Mouse (Mus musculus): Measurements from ENCODE around the gene Cela3b. TPM values are rescaled to one million over a fixed set of nuclear protein-coding genes. Genes with fewer than 3 reads are reported as not detected.
"Not testable (repeated sequence)": the region's sequence is repeated elsewhere in the genome, so short reads cannot be mapped to it uniquely, and the experiment has no call there.

The Cela3b gene
- total and polyA plus RNA-seq, 3 experiments, result not detected

DNA sequence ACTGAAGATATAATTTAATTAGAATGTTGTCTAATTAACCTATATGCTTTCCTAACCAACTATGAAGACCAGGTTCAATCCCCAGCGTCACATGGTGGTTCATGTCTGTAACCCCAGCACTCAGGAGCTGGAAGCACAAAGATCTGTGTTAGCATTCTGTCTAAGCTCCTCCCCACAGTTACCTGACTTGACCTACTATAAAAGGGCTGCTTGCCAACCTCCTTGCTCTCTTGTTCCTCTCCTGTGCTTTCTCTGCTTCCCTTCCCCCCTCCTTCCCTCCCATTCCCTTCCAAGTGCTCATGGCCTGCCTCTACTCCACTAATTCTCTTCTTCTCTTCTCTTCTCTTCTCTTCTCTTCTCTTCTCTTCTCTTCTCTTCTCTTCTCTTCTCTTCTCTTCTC is 15.4 kb downstream of the Cela3b start:
- no peak for ATAC-seq (ENCODE audit: extremely low read depth, insufficient number of reproducible peaks, low FRiP score, poor library complexity, severe bottlenecking)
- Histone ChIP-seq H3K27me3 (ENCODE audit: insufficient read depth, low read length) (peaks cover 8% of the 10 kb centered on the region), H3K4me3 (ENCODE audit: low read depth, low read length) (no peak overlapping the region), H3K4me1 (ENCODE audit: insufficient read depth, low read depth, low read length) (no peaks in the 10 kb centered on the region), H3K9me3 (replicated peaks) (no peaks in the 10 kb centered on the region), H3K36me3 (replicated peaks) (no peaks in the 10 kb centered on the region)
- no peak for DNase-seq (ENCODE audit: low spot score)
- TF ChIP-seq TAL1 (conservative IDR thresholded peaks at IDR 0.05; ENCODE audit: low read depth, low read length) (no peak), GATA1 (IDR thresholded peaks at IDR 0.05; ENCODE audit: borderline replicate concordance, low read length) (no peak), CTCF (IDR thresholded peaks at IDR 0.05; ENCODE audit: low read depth, low read length) (no peak), POLR2AphosphoS5 (IDR thresholded peaks at IDR 0.05; ENCODE audit: insufficient replicate concordance, low read depth, low read length) (no peak)

DNA sequence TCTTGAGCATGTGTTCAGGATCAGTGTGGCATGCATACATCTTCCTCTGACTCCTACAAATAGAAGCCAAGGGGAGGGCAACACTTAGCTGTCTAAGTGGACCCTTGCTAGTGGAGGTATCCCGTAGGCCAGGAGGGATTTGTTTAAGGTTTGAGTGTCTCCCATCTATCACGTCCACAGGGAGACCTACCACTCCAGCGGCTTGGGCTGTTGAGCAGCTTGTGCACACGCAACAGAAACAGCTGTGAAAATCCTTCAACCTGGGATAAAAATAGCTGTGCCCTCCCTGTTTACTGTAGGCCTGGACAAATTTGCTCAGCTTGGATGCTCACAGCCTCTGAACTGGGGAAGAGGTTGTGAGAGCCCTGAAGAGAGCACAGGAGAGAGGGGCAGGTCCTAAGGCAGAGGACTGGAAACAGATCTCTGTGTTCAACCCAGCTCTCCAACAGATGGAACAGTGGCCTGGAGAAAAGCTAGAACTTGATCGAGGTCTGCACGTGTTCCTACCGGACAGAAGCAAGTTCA is 18.1 kb downstream of the Cela3b start:
- not testable (repeated sequence) for H3K9me3 ChIP-seq (replicated peaks); ATAC-seq (ENCODE audit: extremely low read depth, insufficient number of reproducible peaks, low FRiP score, poor library complexity, severe bottlenecking); H3K4me3 ChIP-seq (ENCODE audit: low read depth, low read length); DNase-seq (ENCODE audit: low spot score); H3K4me1 ChIP-seq (ENCODE audit: insufficient read depth, low read depth, low read length); H3K36me3 ChIP-seq (replicated peaks)
- H3K27me3 ChIP-seq (ENCODE audit: insufficient read depth, low read length), result peaks cover 21% of the 10 kb centered on the region

DNA sequence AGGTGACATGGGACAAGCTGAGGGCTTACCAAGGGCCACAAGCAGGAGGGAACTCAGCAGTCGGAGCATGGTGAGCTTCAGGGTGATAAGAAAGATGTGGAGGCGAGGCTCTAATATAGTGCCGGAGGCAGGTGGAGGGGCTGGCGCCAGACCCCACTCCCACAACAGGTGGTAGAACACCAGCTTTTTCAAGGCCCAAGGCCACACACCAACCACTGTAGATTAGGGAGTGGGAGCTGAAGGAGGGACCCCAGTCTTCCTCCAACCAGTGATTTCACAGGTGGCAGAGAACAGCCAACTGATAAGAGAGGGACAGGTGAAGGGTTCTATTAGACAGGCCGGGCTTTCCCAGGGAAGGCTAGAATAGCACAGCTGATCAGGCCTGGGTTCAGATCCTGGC is 20.6 kb downstream of the Cela3b start, which contains the start of gene Cela3a:
Gene Cela3a, minus strand, starts transcription at position 101 of the 400 bp plus-strand sequence.
- TF ChIP-seq CTCF (IDR thresholded peaks at IDR 0.05; ENCODE audit: low read depth, low read length) (no peak), TAL1 (conservative IDR thresholded peaks at IDR 0.05; ENCODE audit: low read depth, low read length) (no peak), GATA2 (IDR thresholded peaks at IDR 0.05; ENCODE audit: borderline replicate concordance, low read depth, low read length) (no peak), GATA1 (IDR thresholded peaks at IDR 0.05; ENCODE audit: borderline replicate concordance, low read length) (no peak)
- Histone ChIP-seq H3K36me3 (replicated peaks) (no peaks in the 10 kb centered on the region), H3K4me1 (ENCODE audit: insufficient read depth, low read depth, low read length) (no peaks in the 10 kb centered on the region), H3K9me3 (replicated peaks) (no peaks in the 10 kb centered on the region), H3K27me3 (ENCODE audit: insufficient read depth, low read length) (peaks cover 20% of the 10 kb centered on the region), H3K4me3 (ENCODE audit: low read depth, low read length) (no peak within 1 kb of the TSS)
- DNase-seq (ENCODE audit: low spot score) (no peak), ATAC-seq (ENCODE audit: extremely low read depth, insufficient number of reproducible peaks, low FRiP score, poor library complexity, severe bottlenecking) (no peak)

DNA sequence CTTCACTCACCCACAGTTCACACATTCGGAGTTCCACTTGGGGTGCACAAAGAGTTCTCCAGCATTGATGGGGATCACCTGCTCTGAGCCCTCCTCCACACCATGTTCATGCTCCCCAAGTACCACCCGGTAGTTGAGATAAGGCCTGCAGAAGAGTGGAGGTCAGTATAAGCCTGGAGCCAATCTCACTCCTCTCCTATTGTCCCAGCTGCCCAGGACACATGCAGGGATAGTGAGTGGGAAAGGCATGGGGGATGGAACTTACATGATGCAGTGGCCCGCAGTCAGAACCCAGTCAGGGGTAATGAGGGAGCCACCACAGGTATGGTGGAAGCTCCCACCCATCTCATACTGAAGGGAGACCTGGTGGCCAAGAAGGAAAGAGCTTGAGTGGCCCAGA is 24.8 kb downstream of the Cela3b start:
- H3K9me3 ChIP-seq (replicated peaks), result no peaks in the 10 kb centered on the region
- H3K27me3 ChIP-seq (ENCODE audit: insufficient read depth, low read length), result peaks cover 46% of the 10 kb centered on the region
- no peaks in the 10 kb centered on the region for H3K4me1 ChIP-seq (ENCODE audit: insufficient read depth, low read depth, low read length)
- ATAC-seq (ENCODE audit: extremely low read depth, insufficient number of reproducible peaks, low FRiP score, poor library complexity, severe bottlenecking) (no peak), DNase-seq (ENCODE audit: low spot score) (no peak)
- H3K36me3 ChIP-seq (replicated peaks), result no peaks in the 10 kb centered on the region
- H3K4me3 ChIP-seq (ENCODE audit: low read depth, low read length), result no peak overlapping the region
- TF ChIP-seq POLR2AphosphoS5 (IDR thresholded peaks at IDR 0.05; ENCODE audit: insufficient replicate concordance, low read depth, low read length), result no peak
- TF ChIP-seq GATA2 (IDR thresholded peaks at IDR 0.05; ENCODE audit: borderline replicate concordance, low read depth, low read length), result no peak
- no peak for TF ChIP-seq TAL1 (conservative IDR thresholded peaks at IDR 0.05; ENCODE audit: low read depth, low read length)
- no peak for TF ChIP-seq GATA1 (IDR thresholded peaks at IDR 0.05; ENCODE audit: borderline replicate concordance, low read length)
- TF ChIP-seq CTCF (IDR thresholded peaks at IDR 0.05; ENCODE audit: low read depth, low read length), result no peak

DNA sequence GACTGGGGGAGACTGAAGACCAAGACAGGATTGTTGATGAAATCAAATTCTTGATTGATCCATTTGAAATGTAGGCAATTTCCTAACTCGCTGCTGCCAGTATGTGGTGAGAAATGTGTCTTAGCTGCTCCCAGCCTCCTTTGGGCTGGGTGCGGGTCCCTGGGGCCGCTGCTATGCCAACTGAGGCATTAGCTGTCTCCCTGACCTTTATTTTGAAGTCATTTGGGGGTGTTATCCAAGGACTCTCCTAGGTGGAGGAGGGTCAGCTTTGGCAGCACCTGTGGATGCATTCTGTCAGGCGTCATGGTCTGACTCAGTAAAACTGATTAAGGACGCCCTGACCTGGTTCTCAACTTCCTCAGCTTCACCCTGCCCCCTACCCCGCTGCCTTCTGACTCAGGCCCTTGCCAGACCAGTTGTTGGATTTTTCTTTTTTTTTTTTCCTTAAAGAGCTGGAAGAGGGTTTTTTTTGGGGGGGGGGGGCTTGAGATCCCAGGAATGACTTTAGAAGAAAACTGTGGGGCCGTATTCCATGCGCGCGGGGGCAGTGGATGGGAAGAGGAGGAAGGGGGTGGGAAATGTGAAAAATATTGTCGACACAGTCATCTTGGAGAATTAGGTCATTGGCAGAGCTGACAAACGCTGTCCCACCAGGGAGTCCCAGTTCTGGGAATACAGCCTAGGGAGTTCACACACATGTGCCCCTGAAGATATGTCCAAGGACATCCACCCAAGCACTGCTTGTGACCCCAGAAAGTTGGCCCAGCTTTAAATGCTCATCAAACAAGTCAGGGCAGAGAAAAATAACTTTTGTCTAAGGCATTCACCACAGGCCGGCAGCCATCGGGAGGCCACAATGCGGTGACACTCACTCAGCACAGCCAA is 33.5 kb downstream of the Cela3b start:
- TF ChIP-seq POLR2AphosphoS5 (IDR thresholded peaks at IDR 0.05; ENCODE audit: insufficient replicate concordance, low read depth, low read length) (no peak), TAL1 (conservative IDR thresholded peaks at IDR 0.05; ENCODE audit: low read depth, low read length) (no peak), CTCF (IDR thresholded peaks at IDR 0.05; ENCODE audit: low read depth, low read length) (no peak), GATA2 (IDR thresholded peaks at IDR 0.05; ENCODE audit: borderline replicate concordance, low read depth, low read length) (no peak), GATA1 (IDR thresholded peaks at IDR 0.05; ENCODE audit: borderline replicate concordance, low read length) (no peak)
- no peaks in the 10 kb centered on the region; the same call in 1 of the 2 replicates for H3K9me3 ChIP-seq (replicated peaks)
- H3K4me1 ChIP-seq (ENCODE audit: insufficient read depth, low read depth, low read length), result peaks cover 5% of the 10 kb centered on the region
- H3K4me3 ChIP-seq (ENCODE audit: low read depth, low read length), result no peak overlapping the region
- ATAC-seq (ENCODE audit: extremely low read depth, insufficient number of reproducible peaks, low FRiP score, poor library complexity, severe bottlenecking), result no peak
- H3K27me3 ChIP-seq (ENCODE audit: insufficient read depth, low read length), result peaks cover 24% of the 10 kb centered on the region
- DNase-seq (ENCODE audit: low spot score), result no peak
- H3K36me3 ChIP-seq (replicated peaks), result no peaks in the 10 kb centered on the region

DNA sequence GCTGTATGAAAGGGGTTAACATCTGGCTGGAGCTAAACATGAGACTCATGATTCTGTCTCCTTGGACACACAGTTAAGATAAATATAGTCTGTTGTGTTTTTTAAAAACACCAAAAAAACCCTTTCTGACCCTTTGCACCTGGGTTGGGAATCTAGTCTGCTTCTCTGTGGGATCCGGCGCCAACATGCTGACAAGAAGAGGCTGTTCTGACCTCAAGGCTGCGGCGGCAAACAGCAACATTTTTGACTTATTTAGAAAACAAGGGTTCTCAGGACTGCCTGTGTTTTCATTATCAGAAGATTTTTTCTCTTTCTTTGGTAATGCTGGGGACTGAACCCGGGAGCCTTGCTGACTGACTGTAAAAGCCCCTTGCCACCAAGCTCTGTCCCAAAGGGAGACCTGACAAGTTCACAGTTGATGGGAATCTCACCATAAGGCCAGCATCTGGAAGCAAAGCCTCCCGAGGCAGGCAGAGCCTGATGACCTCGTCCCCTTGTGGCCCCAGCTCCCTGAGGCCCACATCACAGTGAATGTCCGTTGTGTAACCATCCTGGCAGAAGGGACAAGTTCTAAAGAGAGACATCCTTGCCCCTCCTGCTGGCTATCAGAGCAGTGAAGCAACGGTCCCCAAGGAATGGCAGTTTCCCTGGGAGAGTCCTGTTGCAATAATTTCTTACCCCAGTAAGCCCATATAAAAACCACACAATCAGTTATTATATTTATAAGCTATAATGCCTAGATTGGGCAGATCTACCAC is 36.8 kb downstream of the Cela3b start:
- Histone ChIP-seq H3K9me3 (replicated peaks) (no peaks in the 10 kb centered on the region; the same call in 1 of the 2 replicates), H3K36me3 (replicated peaks) (peaks cover 13% of the 10 kb centered on the region), H3K27me3 (ENCODE audit: insufficient read depth, low read length) (peaks cover 12% of the 10 kb centered on the region; the same call in 1 of the 2 replicates), H3K4me1 (ENCODE audit: insufficient read depth, low read depth, low read length) (peaks cover 19% of the 10 kb centered on the region), H3K4me3 (ENCODE audit: low read depth, low read length) (no peak overlapping the region)
- DNase-seq (ENCODE audit: low spot score) (no peak), ATAC-seq (ENCODE audit: extremely low read depth, insufficient number of reproducible peaks, low FRiP score, poor library complexity, severe bottlenecking) (no peak)
- TF ChIP-seq GATA2 (IDR thresholded peaks at IDR 0.05; ENCODE audit: borderline replicate concordance, low read depth, low read length) (no peak), CTCF (IDR thresholded peaks at IDR 0.05; ENCODE audit: low read depth, low read length) (no peak), TAL1 (conservative IDR thresholded peaks at IDR 0.05; ENCODE audit: low read depth, low read length) (no peak), GATA1 (IDR thresholded peaks at IDR 0.05; ENCODE audit: borderline replicate concordance, low read length) (no peak), POLR2AphosphoS5 (IDR thresholded peaks at IDR 0.05; ENCODE audit: insufficient replicate concordance, low read depth, low read length) (no peak)

Measured in G1E (cell line).